Mouse (Mus musculus) frontal cortex, postnatal 14 days (tissue): ENCODE results near the gene Gpr183.

Experiments
- DNase-seq, 2 experiments: peaks; one replicate each; pipeline ENCODE4 v3.0.0; 2022; ENCODE audit warnings: low spot score in 2 of 2

Gene Gpr183

GRCm38 (mm10) chr14:121987691-121988090 lies 22.7 kb upstream of the Gpr183 start:
- DNase-seq: no peak

GRCm38 (mm10) chr14:121987287-121987686 lies 22.3 kb upstream of the Gpr183 start:
- DNase-seq: no peak

GRCm38 (mm10) chr14:121986028-121986427 lies 21.0 kb upstream of the Gpr183 start:
- DNase-seq: no peak

- DNase-seq: no peak
These were observed 20.5 kb upstream of the Gpr183 start for GRCm38 (mm10) chr14:121985477-121985876.

GRCm38 (mm10) chr14:121983009-121983933 lies 18.3 kb upstream of the Gpr183 start:
- no peak for DNase-seq

GRCm38 (mm10) chr14:121981531-121981930 lies 16.5 kb upstream of the Gpr183 start:
- no peak for DNase-seq

- DNase-seq: no peak
These were observed 8.1 kb upstream of the Gpr183 start for GRCm38 (mm10) chr14:121973114-121973513.

- no peak for DNase-seq
These were observed 5.4 kb upstream of the Gpr183 start for GRCm38 (mm10) chr14:121970402-121970801.

- no peak for DNase-seq
These were observed 2.1 kb upstream of the Gpr183 start for GRCm38 (mm10) chr14:121967095-121967494.

GRCm38 (mm10) chr14:121965461-121965860 lies 466 bp upstream of the Gpr183 start:
- DNase-seq: no peak

GRCm38 (mm10) chr14:121963942-121964335 lies 1.1 kb downstream of the Gpr183 start:
- no peak for DNase-seq

- no peak for DNase-seq
These were observed 1.6 kb downstream of the Gpr183 start for GRCm38 (mm10) chr14:121963251-121963941.

- DNase-seq: no peak
These were observed 2.7 kb downstream of the Gpr183 start for GRCm38 (mm10) chr14:121962128-121962890.

- DNase-seq: no peak
These were observed 3.4 kb downstream of the Gpr183 start for GRCm38 (mm10) chr14:121961496-121962127.

GRCm38 (mm10) chr14:121960997-121961396 lies 4.0 kb downstream of the Gpr183 start:
- DNase-seq: no peak

- no peak for DNase-seq
These were observed 4.5 kb downstream of the Gpr183 start for GRCm38 (mm10) chr14:121960531-121960930.

- DNase-seq: no peak
These were observed 5.0 kb downstream of the Gpr183 start for GRCm38 (mm10) chr14:121960031-121960430.

- DNase-seq: no peak
These were observed 5.4 kb downstream of the Gpr183 start for GRCm38 (mm10) chr14:121959538-121959980.

- no peak for DNase-seq
These were observed 6.1 kb downstream of the Gpr183 start for GRCm38 (mm10) chr14:121958751-121959537.

- DNase-seq: no peak
These were observed 6.8 kb downstream of the Gpr183 start for GRCm38 (mm10) chr14:121958041-121958750.
